ENCODE assay signal across 8 mouse cellular contexts in the genomic region with DNA sequence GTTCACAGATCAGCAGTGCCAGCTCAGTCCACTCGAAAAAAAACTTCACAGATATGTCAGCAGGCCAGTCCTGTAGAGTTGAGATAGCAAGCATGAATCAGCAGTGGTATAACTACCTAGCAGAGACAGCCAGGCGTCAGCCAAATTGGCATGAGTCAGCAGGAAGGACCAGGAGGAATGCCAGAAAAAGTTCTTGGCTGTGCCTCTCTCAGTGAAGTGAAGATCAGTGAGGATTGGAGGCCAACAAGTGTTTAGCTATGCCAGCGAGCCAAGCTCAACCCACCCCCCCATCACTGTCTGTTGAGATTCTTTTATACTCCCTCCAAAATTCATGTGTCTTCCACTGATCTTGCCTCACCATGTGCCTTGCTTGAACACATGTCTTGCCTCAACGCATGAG.
DNase-seq lines count a peak whose midpoint lies in the region; ATAC-seq lines count a peak whose summit lies in the region.

No protein-coding gene starts in this region.

- 81% methylated on average over 4 of the region's 4 CpGs for WGBS in kidney, embryonic 15.5 days
- WGBS in hindbrain, embryonic 13.5 days: 81% methylated on average over 4 of the region's 4 CpGs
- WGBS in embryonic facial prominence, embryonic 10.5 days: 78% methylated on average over 4 of the region's 4 CpGs

- ATAC-seq in kidney, embryonic 15.5 days (replicated peaks; ENCODE audit: low FRiP score): no peak
- no peak for ATAC-seq in hindbrain, embryonic 13.5 days (ENCODE audit: low FRiP score)

- H3K27me3 ChIP-seq in kidney, embryonic 15.5 days: no peaks in the 10 kb centered on the region
- H3K27me3 ChIP-seq in hindbrain, embryonic 13.5 days: no peaks in the 10 kb centered on the region
- H3K27me3 ChIP-seq in embryonic facial prominence, embryonic 10.5 days (replicated peaks; ENCODE audit: low read depth, poor library complexity, severe bottlenecking): no peaks in the 10 kb centered on the region

- H3K27ac ChIP-seq in kidney, embryonic 15.5 days: no peak overlapping the region
- no peak overlapping the region for H3K27ac ChIP-seq in hindbrain, embryonic 13.5 days
- no peak overlapping the region for H3K27ac ChIP-seq in embryonic facial prominence, embryonic 10.5 days (replicated peaks)

- no peak overlapping the region for H3K4me3 ChIP-seq in kidney, embryonic 15.5 days (replicated peaks)
- no peak overlapping the region for H3K4me3 ChIP-seq in hindbrain, embryonic 13.5 days
- H3K4me3 ChIP-seq in embryonic facial prominence, embryonic 10.5 days: no peak overlapping the region

- intact Hi-C loops in heart, postnatal 36 days (cut with DNase I): no loop called here

- H3K36me3 ChIP-seq in kidney, embryonic 15.5 days: no peaks in the 10 kb centered on the region
- H3K36me3 ChIP-seq in hindbrain, embryonic 13.5 days: no peaks in the 10 kb centered on the region
- no peaks in the 10 kb centered on the region for H3K36me3 ChIP-seq in embryonic facial prominence, embryonic 10.5 days (replicated peaks)

- no peaks in the 10 kb centered on the region for H3K4me1 ChIP-seq in kidney, embryonic 15.5 days
- H3K4me1 ChIP-seq in hindbrain, embryonic 13.5 days (replicated peaks): no peaks in the 10 kb centered on the region
- H3K4me1 ChIP-seq in embryonic facial prominence, embryonic 10.5 days: no peaks in the 10 kb centered on the region

- H3K4me2 ChIP-seq in kidney, embryonic 15.5 days: no peak overlapping the region
- no peak overlapping the region for H3K4me2 ChIP-seq in hindbrain, embryonic 13.5 days

- H3K9ac ChIP-seq in kidney, embryonic 15.5 days: no peak overlapping the region
- H3K9ac ChIP-seq in hindbrain, embryonic 13.5 days: no peak overlapping the region

- peak; percentile 0 to 2 for DNase-seq in kidney, adult 8-10 months
- DNase-seq in adrenal gland, postnatal 36 days: peak; percentile 75 to 77
- peak; percentile 30 to 32 for DNase-seq in heart, postnatal 36 days
- DNase-seq in ovary, postnatal 14 days (ENCODE audit: low spot score): peak; percentile 4
- DNase-seq in embryonic facial prominence, embryonic 10.5 days (ENCODE audit: low spot score): no peak
- no peak for DNase-seq in spleen, adult 18-20 months

- no peaks in the 10 kb centered on the region for H3K9me3 ChIP-seq in kidney, embryonic 15.5 days (replicated peaks)
- no peaks in the 10 kb centered on the region for H3K9me3 ChIP-seq in hindbrain, embryonic 13.5 days
- no peaks in the 10 kb centered on the region for H3K9me3 ChIP-seq in embryonic facial prominence, embryonic 10.5 days

Comparison
In these comparisons a context has a peak if more than half of its experiments do, and no peak if none do; other contexts are left out.
1. DNase-seq: peak in kidney, adult 8-10 months (2 of 2), adrenal gland, postnatal 36 days (2 of 2), heart, postnatal 36 days (2 of 2) and ovary, postnatal 14 days (single experiment); none in embryonic facial prominence, embryonic 10.5 days (single experiment) and spleen, adult 18-20 months (0 of 2).